Mouse (Mus musculus) intestine, postnatal 0 days (tissue): Measurements from ENCODE around the gene Clk1. TPM values are rescaled to one million over a fixed set of nuclear protein-coding genes. Genes with fewer than 3 reads are reported as not detected.
A peak's percentile ranks its signal among the peaks of the same experiment; 100 is the strongest.

ENCODE experiments used
- ATAC-seq: fragments of 200-750 bp; cut with Nextera tagmentation; 2 replicates; pipeline ENCODE4 v1.8.0; 2017; ENCODE audit warnings: mild to moderate bottlenecking, moderate TSS enrichment, moderate library complexity
- H3K27ac ChIP-seq: fragments of 300-500 bp; sonication (generic); 2 replicates; pipeline ENCODE4 v1.5.1; 2014; ENCODE audit warnings: mild to moderate bottlenecking, low read depth, low read length, moderate library complexity
- H3K27me3 ChIP-seq: fragments of 300-500 bp; sonication (generic); replicated peaks from 2 replicates; pipeline ENCODE4 v1.6.1; 2014; ENCODE audit warnings: low read length, mixed read lengths; ENCODE audit not compliant: control insufficient read depth, insufficient read depth
- H3K36me3 ChIP-seq: fragments of 300-500 bp; sonication (generic); 2 replicates; pipeline ENCODE4 v1.6.1; 2014; ENCODE audit warnings: mild to moderate bottlenecking, moderate library complexity; ENCODE audit not compliant: control insufficient read depth, insufficient read depth
- H3K4me1 ChIP-seq: fragments of 300-500 bp; sonication (generic); replicated peaks from 2 replicates; pipeline ENCODE4 v1.6.1; 2014; ENCODE audit warnings: antibody characterized with exemption, low read length, mixed read lengths; ENCODE audit not compliant: control insufficient read depth, insufficient read depth
- H3K4me2 ChIP-seq: fragments of 300-500 bp; sonication (generic); replicated peaks from 2 replicates; pipeline ENCODE4 v1.6.1; 2014; ENCODE audit warnings: low read depth, mild to moderate bottlenecking, moderate library complexity
- H3K4me3 ChIP-seq: fragments of 300-500 bp; sonication (generic); 2 replicates; pipeline ENCODE4 v1.5.1; 2014; ENCODE audit warnings: low read depth, low read length
- H3K9ac ChIP-seq: fragments of 300-500 bp; sonication (generic); 2 replicates; pipeline ENCODE4 v1.6.1; 2014; ENCODE audit warnings: mild to moderate bottlenecking, low read depth, low read length
- H3K9me3 ChIP-seq: fragments of 300-500 bp; sonication (generic); 2 replicates; pipeline ENCODE4 v1.6.1; 2016; ENCODE audit warnings: mixed run types; ENCODE audit not compliant: control insufficient read depth
- CTCF ChIP-seq: sonication (generic); IDR thresholded peaks from 2 replicates; pipeline ENCODE4 v1.5.1; 2016; ENCODE audit warnings: low read depth, mild to moderate bottlenecking, control low read depth, antibody characterized with exemption, moderate library complexity
- WGBS: fragments of 180-500 bp; shearing (Covaris S2); extraction: QIAGEN DNeasy Blood & Tissue Kit; methylation state at CpG from one replicate; pipeline ENCODE4 v1.1.7; 2014; 5-methylcytosine and 5-hydroxymethylcytosine counted together
- polyA plus RNA-seq: library from polyadenylated mRNA; unstranded; fragments of >200 nt; fragmentation: Nextera tagmentation; extraction: Ambion mirVana; gene quantifications from 2 replicates; pipeline ENCODE4 v1.2.1, GENCODE M21; 2015

Gene Clk1
- polyA plus RNA-seq, 1 experiment from 2014 or later: 103 TPM

DNA sequence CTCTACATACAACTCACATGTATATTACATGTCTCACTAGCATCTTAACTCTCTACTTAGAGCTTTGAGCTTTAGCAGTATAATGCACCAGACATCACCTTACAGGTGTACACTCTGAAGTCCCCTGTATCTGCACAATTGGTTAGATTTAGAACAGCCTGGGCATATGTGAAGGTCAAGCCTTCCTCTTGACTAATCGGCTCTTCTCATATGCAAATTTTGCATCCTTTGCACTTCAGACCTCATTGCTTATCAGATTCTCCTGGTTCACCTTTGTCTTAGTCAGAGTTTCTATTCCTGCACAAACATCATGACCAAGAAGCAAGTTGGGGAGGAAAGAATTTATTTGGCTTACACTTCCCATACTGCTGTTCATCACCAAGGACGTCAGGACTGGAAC, 54.1 kb downstream of the Clk1 start:
- Histone ChIP-seq H3K4me1 (no peaks in the 10 kb centered on the region), H3K4me2 (no peak overlapping the region), H3K9ac (no peak overlapping the region), H3K27me3 (no peaks in the 10 kb centered on the region), H3K36me3 (no peaks in the 10 kb centered on the region), H3K9me3 (no peaks in the 10 kb centered on the region), H3K27ac (no peak overlapping the region), H3K4me3 (no peak overlapping the region)
- no peak for ATAC-seq
- TF ChIP-seq CTCF: no peak
- 65% methylated on average over 2 of the region's 2 CpGs for WGBS

GRCm38 (mm10) chr1:58366737-58367471, 57.0 kb downstream of the Clk1 start:
- Histone ChIP-seq H3K36me3 (no peaks in the 10 kb centered on the region), H3K4me1 (no peaks in the 10 kb centered on the region), H3K4me3 (no peak overlapping the region), H3K9ac (no peak overlapping the region), H3K4me2 (no peak overlapping the region), H3K27me3 (no peaks in the 10 kb centered on the region), H3K9me3 (no peaks in the 10 kb centered on the region), H3K27ac (no peak overlapping the region)
- WGBS: 69% methylated on average over 12 of the region's 12 CpGs
- peak; percentile 80 for ATAC-seq
- no peak for TF ChIP-seq CTCF

DNA sequence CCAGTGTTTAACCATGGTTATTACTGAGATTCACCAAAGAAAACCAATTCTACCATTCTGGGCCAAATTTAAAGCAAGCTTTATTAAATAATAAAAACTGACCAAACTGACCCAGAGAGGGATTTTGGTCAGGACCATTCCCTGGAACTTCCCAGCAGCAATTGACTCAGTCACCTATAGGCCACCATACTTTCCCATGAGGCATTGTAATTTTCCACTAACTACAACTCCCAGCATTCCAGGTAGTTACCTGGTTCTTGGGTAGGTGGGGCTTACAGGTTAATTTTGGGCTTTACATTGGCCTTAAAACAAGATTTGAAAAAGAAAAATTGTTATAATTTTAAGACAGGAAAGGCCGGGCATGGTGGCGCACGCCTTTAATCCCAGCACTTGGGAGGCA, 58.0 kb downstream of the Clk1 start:
- Histone ChIP-seq H3K27me3 (no peaks in the 10 kb centered on the region), H3K9me3 (no peaks in the 10 kb centered on the region), H3K27ac (no peak overlapping the region), H3K4me2 (no peak overlapping the region), H3K36me3 (no peaks in the 10 kb centered on the region), H3K9ac (no peak overlapping the region), H3K4me1 (no peaks in the 10 kb centered on the region), H3K4me3 (no peak overlapping the region)
- WGBS: 97% methylated on average over 3 of the region's 3 CpGs
- ATAC-seq: no peak
- TF ChIP-seq CTCF: no peak

DNA sequence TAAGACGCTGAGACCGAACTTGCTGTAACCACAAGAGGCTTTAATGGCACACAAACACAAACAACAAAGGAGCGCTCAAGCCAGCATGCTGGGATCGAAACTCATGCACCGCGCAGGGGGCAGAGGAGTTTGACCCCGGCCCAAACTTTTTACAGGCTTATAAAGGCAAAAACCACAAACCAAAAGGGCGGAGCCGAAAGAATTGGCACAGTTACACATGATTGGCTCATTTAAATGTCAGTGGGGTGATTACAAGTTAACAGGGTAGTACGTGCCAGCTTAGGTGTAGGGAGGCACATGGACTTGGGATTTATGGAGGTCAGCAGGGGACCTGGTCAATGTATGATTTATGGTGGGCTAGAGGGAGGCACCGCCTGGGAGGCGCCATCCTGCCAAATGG, 59.3 kb downstream of the Clk1 start:
- WGBS: 89% methylated on average over 12 of the region's 12 CpGs
- Histone ChIP-seq H3K9ac (no peak overlapping the region), H3K9me3 (no peaks in the 10 kb centered on the region), H3K27ac (no peak overlapping the region), H3K4me2 (no peak overlapping the region), H3K4me1 (no peaks in the 10 kb centered on the region), H3K36me3 (no peaks in the 10 kb centered on the region), H3K4me3 (no peak overlapping the region), H3K27me3 (no peaks in the 10 kb centered on the region)
- ATAC-seq: no peak
- no peak for TF ChIP-seq CTCF

DNA sequence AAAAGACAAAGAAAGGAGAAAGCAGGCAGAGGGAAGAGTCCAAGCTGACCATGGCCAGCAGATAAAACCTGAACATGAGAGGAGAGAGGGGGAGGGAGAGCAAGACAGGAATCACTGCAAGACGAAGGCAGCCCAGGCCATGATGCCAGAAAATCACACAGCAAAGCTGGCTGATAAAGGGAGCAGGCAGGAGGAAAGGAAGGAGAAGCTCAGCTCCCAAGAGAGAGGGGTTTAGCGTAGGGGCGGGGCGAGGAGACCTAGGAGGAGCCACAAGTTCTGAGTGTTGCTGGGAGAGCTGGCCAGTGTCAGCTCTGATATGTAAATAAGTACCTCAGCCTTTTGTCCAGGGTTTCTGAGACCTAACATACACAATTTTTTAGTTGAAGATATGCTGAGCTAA, 61.6 kb downstream of the Clk1 start:
- Histone ChIP-seq H3K4me3 (no peak overlapping the region), H3K4me1 (no peaks in the 10 kb centered on the region), H3K36me3 (no peaks in the 10 kb centered on the region), H3K4me2 (no peak overlapping the region), H3K9me3 (no peaks in the 10 kb centered on the region), H3K9ac (no peak overlapping the region), H3K27me3 (no peaks in the 10 kb centered on the region), H3K27ac (no peak overlapping the region)
- no peak for TF ChIP-seq CTCF
- ATAC-seq: no peak
- WGBS: 72% methylated on average over 4 of the region's 4 CpGs

Other genes with a start within 250 kb of the Clk1 start
- gene Aox4, start 213.7 kb downstream of the Clk1 start, polyA plus RNA-seq: not detected in 2 replicates
- 0.07 and 0.10 TPM in 2 replicates for gene Aox2, start 145.7 kb downstream of the Clk1 start, polyA plus RNA-seq
- 207 and 216 TPM in 2 replicates for gene Bzw1, start 31.2 kb downstream of the Clk1 start, polyA plus RNA-seq
- 24.9 TPM in 2 replicates for gene Nif3l1, start 21.1 kb upstream of the Clk1 start, polyA plus RNA-seq
- gene Ppil3, start 21.4 kb upstream of the Clk1 start, polyA plus RNA-seq: 24.6 and 28.0 TPM in 2 replicates
- gene Orc2, start 81.0 kb upstream of the Clk1 start, polyA plus RNA-seq: 8.1 and 9.3 TPM in 2 replicates
- gene Fam126b, start 162.3 kb upstream of the Clk1 start, polyA plus RNA-seq: 6.2 and 8.5 TPM in 2 replicates
- gene Ndufb3, start 162.3 kb upstream of the Clk1 start, polyA plus RNA-seq: 285 and 298 TPM in 2 replicates